9 mouse cellular contexts compared by ENCODE assay signal in the genomic region with DNA sequence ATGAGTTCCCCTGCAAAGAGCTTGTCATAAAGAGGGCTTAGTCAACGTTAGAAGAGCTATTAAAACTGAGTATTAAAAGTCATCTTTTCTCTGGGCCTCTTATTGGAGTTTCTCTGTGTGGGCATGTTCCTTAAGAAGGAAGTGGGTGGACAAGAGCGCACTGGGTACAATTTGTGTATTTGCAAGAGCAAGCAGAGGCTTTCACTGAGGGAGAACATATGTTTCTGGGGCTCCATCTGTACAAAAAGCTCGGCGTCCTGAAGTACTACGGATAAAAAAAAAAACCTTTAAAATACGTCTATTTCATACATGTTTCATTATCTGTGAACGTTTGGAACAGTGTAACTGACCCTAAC. TPM values are rescaled to one million over a fixed set of nuclear protein-coding genes. Genes with fewer than 3 reads are reported as not detected.
DNase-seq lines count a peak whose midpoint lies in the region; ATAC-seq and TF ChIP-seq lines count a peak whose summit lies in the region.
"Had no signal": no experiment of that assay in that cellular context is flagged by ENCODE, and none has a peak within 500 bp of the region (broad histone marks: within the 10 kb centered on the region; RNA-seq: fewer than 3 reads in every experiment).

No protein-coding gene starts in this region.

- WGBS in heart, postnatal 0 days, result 16% methylated on average over 7 of the region's 7 CpGs
- 25% methylated on average over 7 of the region's 7 CpGs for WGBS in hindbrain, embryonic 11.5 days

- no peak for ATAC-seq in heart, postnatal 0 days (ENCODE audit: insufficient read depth, low read depth)
- no peak for ATAC-seq in hindbrain, embryonic 11.5 days (ENCODE audit: low FRiP score)

- no peak for DNase-seq in heart, postnatal 0 days (ENCODE audit: low spot score)
- no peak for DNase-seq in heart, adult 11 months
- DNase-seq in hindbrain, embryonic 11.5 days (ENCODE audit: low spot score), result no peak
- no peak for DNase-seq in gastrocnemius, postnatal 10 days
- no peak for DNase-seq in cerebellum, adult 8-10 months
- no peak for DNase-seq in spleen, adult 18-20 months

- 0 out of 2 replicates have a peak overlapping the region, but pooled peaks have one; percentile 97 for H3K27ac ChIP-seq in heart, postnatal 0 days (ENCODE audit: low read depth)
- no peak overlapping the region for H3K27ac ChIP-seq in bone marrow macrophage, adult 2 months (ENCODE audit: insufficient read depth, low read depth, low read length)
- H3K27ac ChIP-seq in hindbrain, embryonic 11.5 days (ENCODE audit: low read depth, low read length), result no peak overlapping the region
- H3K27ac ChIP-seq: macrophage had no signal

- H3K4me3 ChIP-seq in heart, postnatal 0 days (ENCODE audit: low read depth, low read length), result peak overlapping the region; percentile 88
- peak overlapping the region; percentile 85 for H3K4me3 ChIP-seq in bone marrow macrophage, adult 2 months (ENCODE audit: insufficient read depth, low read length)
- peak overlapping the region; percentile 64 for H3K4me3 ChIP-seq in hindbrain, embryonic 11.5 days (ENCODE audit: low read depth, low read length)
- peak overlapping the region; percentile 91 for H3K4me3 ChIP-seq in megakaryocyte, embryonic 14.5 days (replicated peaks)

- TF ChIP-seq POLR2A in bone marrow macrophage, adult 2 months (IDR thresholded peaks at IDR 0.05; ENCODE audit: borderline replicate concordance, low read depth, low read length), result no peak

- no peaks in the 10 kb centered on the region for H3K36me3 ChIP-seq in heart, postnatal 0 days (replicated peaks; ENCODE audit: control insufficient read depth, insufficient read depth, low read length)
- H3K36me3 ChIP-seq in hindbrain, embryonic 11.5 days (ENCODE audit: control insufficient read depth, insufficient read depth, low read length), result no peaks in the 10 kb centered on the region
- no peaks in the 10 kb centered on the region for H3K36me3 ChIP-seq in megakaryocyte, embryonic 14.5 days (replicated peaks; ENCODE audit: low read length)

- TF ChIP-seq EP300 in heart, postnatal 0 days (IDR thresholded peaks at IDR 0.05; ENCODE audit: low read depth), result no peak

- peak overlapping the region; percentile 71 for H3K4me2 ChIP-seq in heart, postnatal 0 days (ENCODE audit: low read depth, low read length)
- H3K4me2 ChIP-seq in hindbrain, embryonic 11.5 days (replicated peaks; ENCODE audit: low read depth, low read length), result peak overlapping the region; percentile 98

- no peak overlapping the region for H3K9ac ChIP-seq in heart, postnatal 0 days (replicated peaks; ENCODE audit: low read depth, low read length)
- H3K9ac ChIP-seq in hindbrain, embryonic 11.5 days (ENCODE audit: low read depth, low read length), result no peak overlapping the region

- H3K4me1 ChIP-seq in heart, postnatal 0 days (ENCODE audit: control insufficient read depth, insufficient read depth), result peaks cover 10% of the 10 kb centered on the region; the same call in 1 of the 2 replicates
- H3K4me1 ChIP-seq in bone marrow macrophage, adult 2 months (ENCODE audit: control insufficient read depth, insufficient read depth, low read length), result peaks cover 30% of the 10 kb centered on the region
- H3K4me1 ChIP-seq in hindbrain, embryonic 11.5 days (replicated peaks; ENCODE audit: control insufficient read depth, insufficient read depth, low read length), result no peaks in the 10 kb centered on the region; the same call in 1 of the 2 replicates
- H3K4me1 ChIP-seq in megakaryocyte, embryonic 14.5 days, result peaks cover 32% of the 10 kb centered on the region

- no peaks in the 10 kb centered on the region for H3K9me3 ChIP-seq in heart, postnatal 0 days (replicated peaks; ENCODE audit: control insufficient read depth, low read length)
- H3K9me3 ChIP-seq in hindbrain, embryonic 11.5 days (ENCODE audit: control insufficient read depth, low read length), result no peaks in the 10 kb centered on the region
- no peaks in the 10 kb centered on the region for H3K9me3 ChIP-seq in megakaryocyte, embryonic 14.5 days

- no peak for TF ChIP-seq CTCF in heart, postnatal 0 days (IDR thresholded peaks at IDR 0.05; ENCODE audit: low read depth)
- TF ChIP-seq CTCF in bone marrow macrophage, adult 2 months (IDR thresholded peaks at IDR 0.05; ENCODE audit: low read depth, low read length), result no peak

- no peaks in the 10 kb centered on the region for H3K27me3 ChIP-seq in heart, postnatal 0 days (ENCODE audit: control insufficient read depth, insufficient read depth, low read length)
- H3K27me3 ChIP-seq in hindbrain, embryonic 11.5 days (ENCODE audit: control insufficient read depth, insufficient read depth, low read length), result peaks cover 13% of the 10 kb centered on the region
- peaks cover 41% of the 10 kb centered on the region for H3K27me3 ChIP-seq in megakaryocyte, embryonic 14.5 days (replicated peaks)

RNA-seq across cellular contexts. Expression of gene Pkp2, which starts 0.4 kb away (rescaled TPM):
- 172 and 198 TPM in 2 replicates for total RNA-seq in heart, postnatal 0 days (2014; rRNA removed; ENCODE audit: low replicate concordance)
- polyA plus RNA-seq in heart, postnatal 0 days (2015; fragmentation: Nextera tagmentation; extraction: Ambion mirVana), result 103 and 107 TPM in 2 replicates
- polyA plus RNA-seq in bone marrow macrophage, adult 2 months (2012; ENCODE audit: insufficient read depth, insufficient read length, missing spikeins), result 0.35 TPM in 1 of 2 replicates, not detected in the other
- 3.5 and 4.2 TPM in 2 replicates for polyA plus RNA-seq in hindbrain, embryonic 11.5 days (2014; fragmentation: Nextera tagmentation; extraction: Ambion mirVana)
- 0.26 TPM in 1 of 2 replicates, not detected in the other for polyA plus RNA-seq in megakaryocyte, embryonic 14.5 days (2012; ENCODE audit: insufficient read depth, low replicate concordance)
- 1 to 10 TPM; 1.0 to 1.2 TPM for total RNA-seq in gastrocnemius, postnatal 10 days (2021)

Comparison
In these comparisons a context has a peak if more than half of its experiments do, and no peak if none do; other contexts are left out.
1. RNA of gene Pkp2, which starts 0.4 kb away (polyA plus RNA-seq): 103 to 107 TPM in heart, postnatal 0 days; 3.5 to 4.2 TPM in hindbrain, embryonic 11.5 days, 0.35 TPM in bone marrow macrophage, adult 2 months and 0.26 TPM in megakaryocyte, embryonic 14.5 days; every median in the first group is over 10 times any median in the second.
2. Peak in every context shown above with its lines, with median percentiles within 50 percentile points of each other: H3K4me3 ChIP-seq.